Mouse (Mus musculus): ENCODE measurements around the gene Fundc1.
"Not testable (repeated sequence)": the region's sequence is repeated elsewhere in the genome, so short reads cannot be mapped to it uniquely, and the experiment has no call there.

The Fundc1 gene

DNA sequence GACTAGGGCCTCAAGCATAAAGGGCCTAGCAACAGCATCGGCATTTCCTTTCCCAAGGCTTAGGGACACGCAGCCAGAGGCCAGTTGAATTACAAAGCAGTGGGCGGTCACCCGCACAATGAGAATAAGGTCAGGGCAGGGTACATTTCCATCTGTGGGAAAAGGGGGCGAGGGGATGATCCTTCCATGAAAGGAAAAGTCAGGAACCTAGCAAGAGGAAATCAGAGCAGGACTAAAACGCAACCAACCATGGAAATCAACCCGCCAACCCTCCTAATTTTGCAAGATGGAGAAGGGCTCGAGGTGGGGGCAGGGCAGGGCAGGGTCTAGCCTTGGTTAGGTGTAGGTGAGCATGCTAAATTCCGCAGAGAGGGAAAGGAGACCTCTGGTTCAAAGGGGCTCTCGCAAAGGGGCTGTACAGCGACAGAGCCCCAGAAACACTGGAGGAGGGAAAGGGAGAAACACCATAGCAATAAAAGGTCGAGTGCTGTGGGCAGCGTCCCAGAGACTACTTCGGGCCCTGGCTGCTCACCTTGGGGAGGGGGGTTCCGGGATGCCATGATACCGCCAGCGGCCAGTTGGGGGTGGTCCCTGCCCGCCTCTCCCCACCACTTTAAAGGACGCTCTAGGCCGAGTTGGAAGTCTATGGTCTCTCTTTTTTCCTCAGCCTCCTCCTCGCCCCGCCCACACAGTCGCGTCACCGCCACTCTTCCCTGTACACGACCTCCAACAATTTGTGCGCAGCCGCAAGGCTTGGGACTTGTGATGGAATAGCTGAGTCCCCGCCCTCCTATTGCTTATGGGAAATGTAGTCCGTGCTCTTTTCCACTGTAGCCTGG, at the start of gene Fundc1:
Gene Fundc1 (minus strand): TSS at position 705 of the 839 bp plus-strand sequence.
- DNase-seq (ENCODE audit: low spot score): peak; percentile 93

- DNase-seq (ENCODE audit: low spot score): no peak
Observed at GRCm38 (mm10) chrX:17611253-17611652, 39.1 kb upstream of the Fundc1 start.

DNA sequence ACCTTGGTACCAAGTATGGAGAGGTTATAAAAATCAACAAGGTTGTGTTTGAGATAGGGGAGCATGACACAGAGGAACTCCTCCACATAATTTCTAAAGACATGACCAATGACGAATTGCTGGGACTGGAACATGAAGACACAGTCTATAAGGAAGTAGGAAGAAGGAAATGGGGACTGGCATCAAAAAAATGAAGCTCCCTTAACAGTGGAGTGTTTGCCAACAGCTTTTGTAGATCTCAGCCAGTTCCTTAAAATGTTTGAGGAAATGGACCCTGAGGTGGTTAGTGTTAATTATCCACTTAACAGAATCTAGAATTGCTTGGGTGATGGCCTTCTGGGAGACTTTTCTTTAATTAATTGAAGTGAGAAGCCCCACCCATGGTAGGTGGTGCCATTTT, 36.6 kb upstream of the Fundc1 start:
- DNase-seq (ENCODE audit: low spot score): no peak

GRCm38 (mm10) chrX:17607668-17608067, 35.5 kb upstream of the Fundc1 start:
- no peak for DNase-seq (ENCODE audit: low spot score)

DNA sequence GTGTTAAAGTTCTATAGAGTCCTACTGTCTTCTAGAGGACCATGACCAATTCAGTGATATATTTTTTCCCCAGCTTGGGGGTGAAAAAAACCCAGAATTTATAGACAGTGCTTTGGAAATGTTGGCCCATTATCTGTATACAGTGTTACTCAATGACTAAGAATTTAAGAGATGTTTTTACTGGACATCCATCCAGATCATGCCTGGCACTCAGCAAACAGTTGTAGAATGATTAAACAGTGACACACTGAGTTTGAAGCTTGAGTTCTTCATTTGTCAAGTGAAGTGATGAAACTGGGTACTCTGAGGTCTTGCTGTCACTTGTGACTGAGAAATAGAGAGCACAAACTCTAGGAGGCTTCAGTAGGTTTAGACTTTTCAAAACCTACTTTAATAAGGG, 21.2 kb upstream of the Fundc1 start:
- DNase-seq (ENCODE audit: low spot score): no peak

GRCm38 (mm10) chrX:17590745-17591144, 18.6 kb upstream of the Fundc1 start:
- DNase-seq (ENCODE audit: low spot score): peak; percentile 26

- no peak for DNase-seq (ENCODE audit: low spot score)
Observed at GRCm38 (mm10) chrX:17571271-17571620, 879 bp downstream of the Fundc1 start.

DNA sequence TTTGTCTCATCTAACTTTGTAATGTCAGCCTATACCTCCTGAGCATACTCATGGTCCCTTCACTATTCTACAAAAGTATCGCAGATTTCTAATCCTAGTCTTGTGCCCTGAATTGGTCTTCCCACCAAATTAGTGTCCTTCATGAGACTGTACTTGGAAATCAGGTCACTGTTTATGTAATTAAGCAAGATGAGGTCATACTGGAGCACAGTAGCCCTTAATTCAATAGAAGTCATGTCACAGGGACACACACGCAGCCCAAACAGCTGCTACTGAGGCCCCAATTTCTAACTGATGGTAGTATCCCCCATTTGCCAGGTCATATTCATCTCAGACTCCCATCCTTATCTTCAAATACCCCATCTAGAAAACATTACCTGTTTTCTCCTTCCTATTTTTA, 3.5 kb downstream of the Fundc1 start:
- no peak for DNase-seq (ENCODE audit: low spot score)

GRCm38 (mm10) chrX:17565743-17566142, 6.4 kb downstream of the Fundc1 start:
- DNase-seq (ENCODE audit: low spot score): no peak

- no peak for DNase-seq (ENCODE audit: low spot score)
Observed at GRCm38 (mm10) chrX:17564732-17565131, 7.4 kb downstream of the Fundc1 start.

GRCm38 (mm10) chrX:17558746-17559145, 13.4 kb downstream of the Fundc1 start:
- DNase-seq (ENCODE audit: low spot score): no peak

DNA sequence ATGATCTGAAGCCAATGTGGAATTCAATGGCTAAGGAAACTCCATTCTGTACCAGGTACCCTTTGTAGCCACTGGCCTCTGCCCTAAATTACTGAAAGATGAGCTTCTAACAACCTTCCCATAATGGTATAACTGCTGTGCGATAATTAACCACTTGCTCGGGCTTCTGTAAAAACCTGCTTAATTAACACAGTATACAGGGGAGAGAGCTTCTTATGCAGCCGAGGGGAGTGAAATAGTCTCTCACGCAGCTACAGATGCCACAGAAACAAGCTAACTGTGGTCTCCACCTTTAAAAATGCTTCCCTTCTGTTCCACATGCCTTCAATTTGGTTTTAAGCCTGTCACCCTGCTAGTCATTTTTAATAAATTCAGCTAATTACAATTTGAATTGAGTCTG, 17.6 kb downstream of the Fundc1 start:
- DNase-seq (ENCODE audit: low spot score): no peak

DNA sequence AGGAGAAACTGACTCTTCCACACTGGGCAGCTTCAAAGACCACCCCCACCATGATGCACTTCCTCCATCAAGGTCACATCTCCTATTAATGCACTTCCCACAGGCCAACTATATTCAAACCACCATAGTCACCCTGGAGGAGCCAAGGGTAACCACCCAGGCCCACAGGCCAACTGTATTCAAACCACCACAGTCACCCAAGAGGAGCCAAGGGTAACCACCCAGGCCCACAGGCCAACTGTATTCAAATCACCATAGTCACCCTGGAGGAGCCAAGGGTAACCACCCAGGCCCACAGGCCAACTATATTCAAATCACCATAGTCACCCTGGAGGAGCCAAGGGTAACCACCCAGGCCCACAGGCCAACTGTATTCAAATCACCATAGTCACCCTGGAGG, 20.5 kb downstream of the Fundc1 start:
- not testable (repeated sequence) for DNase-seq (ENCODE audit: low spot score)

DNA sequence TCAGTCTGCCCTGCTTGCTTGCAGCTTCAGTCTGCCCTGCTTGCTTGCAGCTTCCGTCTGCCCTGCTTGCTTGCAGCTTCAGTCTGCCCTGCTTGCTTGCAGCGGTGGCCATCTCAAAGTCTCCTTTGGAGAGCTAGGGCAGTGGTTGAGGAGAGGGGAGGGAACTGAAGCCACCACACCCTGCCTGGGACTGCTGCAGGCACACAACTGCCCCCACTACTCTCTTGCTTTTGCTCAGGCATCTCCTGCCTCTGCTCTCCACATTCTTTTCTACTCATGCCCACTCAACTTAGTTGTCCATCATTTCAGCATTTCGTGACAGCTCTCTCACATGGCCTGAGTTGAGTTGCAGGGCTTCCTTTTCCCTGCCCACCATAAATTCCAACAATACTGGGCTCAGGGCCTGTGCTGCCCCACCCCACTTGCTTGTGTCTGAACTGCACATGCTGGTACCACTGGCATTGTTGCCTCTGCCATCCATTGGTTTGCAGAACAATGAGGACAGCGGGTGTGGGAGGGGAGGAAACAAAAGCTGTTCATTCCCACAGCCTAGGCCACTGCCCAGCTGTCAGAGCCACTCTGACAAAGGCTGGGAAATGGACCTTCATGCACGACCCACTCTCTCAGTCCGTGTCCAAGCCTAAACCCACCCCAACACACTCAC, 24.9 kb downstream of the Fundc1 start:
- DNase-seq (ENCODE audit: low spot score): no peak

DNA sequence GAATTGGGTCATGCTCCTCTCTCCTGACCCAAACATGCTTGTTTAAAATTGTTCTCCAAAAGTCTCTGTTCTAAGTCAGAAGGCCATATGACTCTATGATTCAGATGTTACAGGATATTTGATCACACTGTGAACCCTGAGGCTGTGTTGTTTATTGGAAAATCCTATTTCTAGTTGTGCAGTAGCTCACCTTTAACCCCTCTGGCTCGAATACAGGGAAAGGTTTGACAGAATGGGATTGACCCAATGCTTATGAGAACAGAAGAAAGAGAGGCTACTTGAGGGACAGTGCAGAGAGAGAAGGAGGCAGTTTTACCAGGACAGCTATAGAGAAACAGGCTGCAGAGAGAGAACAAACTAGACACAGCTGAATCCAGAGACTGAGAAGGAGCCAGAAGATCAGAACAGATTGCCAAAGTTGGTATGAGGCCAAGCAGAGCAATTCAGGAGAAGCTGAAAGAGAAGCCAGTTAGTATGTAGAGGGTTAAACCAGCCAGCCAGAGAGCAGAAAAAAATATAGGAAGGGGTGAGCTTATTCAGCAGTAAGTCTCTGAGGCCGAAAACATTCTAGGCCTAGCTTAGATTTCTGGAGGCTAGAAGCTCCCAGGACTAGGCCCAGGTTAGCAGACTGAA, 27.1 kb downstream of the Fundc1 start:
- DNase-seq (ENCODE audit: low spot score): no peak

DNA sequence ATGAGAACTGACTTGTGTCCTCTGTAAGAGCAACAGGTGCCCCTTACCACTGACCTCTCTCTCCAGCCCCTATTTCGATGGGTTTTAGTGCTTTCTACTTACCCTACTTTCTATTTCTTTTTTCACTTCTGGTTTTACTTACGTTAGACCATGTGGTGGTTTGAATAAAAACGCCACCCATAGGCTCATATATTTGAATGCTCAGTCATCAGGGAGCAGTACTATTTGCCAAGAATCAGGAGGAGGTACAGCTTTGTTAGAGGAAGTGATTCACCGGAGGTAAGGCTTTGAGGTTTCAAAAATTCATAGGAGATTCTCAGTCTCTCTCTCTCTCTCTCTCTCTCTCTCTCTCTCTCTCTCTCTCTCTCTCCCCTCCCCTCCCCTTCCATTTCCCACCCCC, 34.4 kb downstream of the Fundc1 start:
- no peak for DNase-seq (ENCODE audit: low spot score)

DNA sequence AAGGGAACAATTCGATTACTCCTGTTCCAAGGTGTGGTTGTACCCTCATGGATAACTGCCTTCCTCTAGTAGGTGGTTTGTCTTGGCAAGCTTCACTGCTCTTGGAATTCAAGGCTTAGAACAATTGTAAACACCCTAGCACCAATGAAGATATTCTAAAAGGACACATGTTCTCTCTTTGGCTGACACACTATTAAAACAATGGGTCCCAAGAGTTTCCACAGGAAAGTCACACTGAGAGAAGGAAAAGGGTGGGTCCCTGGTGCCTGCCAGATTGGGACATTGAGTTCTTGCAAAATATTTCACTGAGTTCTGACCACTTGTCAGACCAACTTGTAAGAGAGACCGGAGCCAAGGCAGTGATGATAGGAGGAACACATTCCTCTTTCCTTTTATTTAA, 45.1 kb downstream of the Fundc1 start:
- DNase-seq (ENCODE audit: low spot score): no peak

DNA sequence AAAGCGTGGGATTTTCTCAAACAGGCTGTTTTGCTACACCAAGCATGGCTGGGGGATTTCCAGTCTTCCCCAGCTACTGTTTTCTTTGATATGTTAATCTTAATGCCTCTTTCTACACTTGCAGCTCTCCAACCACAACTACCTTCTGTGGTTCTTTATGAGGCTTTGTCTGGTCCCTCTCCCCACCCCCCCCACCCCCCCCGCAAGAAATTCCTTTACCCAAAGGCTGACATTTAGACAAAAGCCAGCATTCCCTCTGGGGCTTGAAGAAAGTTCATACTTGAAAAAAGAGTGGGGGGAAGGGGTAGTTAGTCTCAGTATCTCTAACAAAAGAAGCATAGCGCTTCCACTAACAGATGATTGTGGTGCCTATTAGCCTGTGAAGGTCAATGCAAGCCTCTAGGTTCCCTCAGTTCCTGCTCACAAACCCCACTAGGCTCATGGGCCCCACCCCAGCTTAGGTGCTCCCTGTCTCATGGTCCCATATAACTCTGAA, 50.9 kb downstream of the Fundc1 start:
- DNase-seq (ENCODE audit: low spot score): no peak

GRCm38 (mm10) chrX:17520086-17520485, 52.0 kb downstream of the Fundc1 start:
- DNase-seq (ENCODE audit: low spot score): no peak

DNA sequence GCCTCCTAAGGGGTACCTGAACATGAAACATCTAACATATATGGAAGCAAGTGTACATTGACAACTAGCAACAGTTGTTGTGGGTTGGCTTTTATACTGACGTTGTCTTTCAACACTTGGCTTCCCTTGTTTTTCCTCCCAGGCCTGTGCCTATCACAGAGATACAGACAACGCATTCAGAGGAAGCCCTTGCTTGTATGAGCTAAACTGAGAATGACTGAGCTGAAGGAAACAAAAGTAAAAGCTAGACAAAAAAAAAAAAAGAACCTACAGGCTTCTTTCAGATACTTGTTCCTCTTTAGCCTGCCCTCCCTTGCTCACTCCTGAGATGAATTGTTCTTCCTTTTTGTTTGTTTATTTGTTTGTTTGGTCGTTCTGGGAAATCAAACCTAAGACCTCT, 58.1 kb downstream of the Fundc1 start:
- DNase-seq (ENCODE audit: low spot score): no peak

DNA sequence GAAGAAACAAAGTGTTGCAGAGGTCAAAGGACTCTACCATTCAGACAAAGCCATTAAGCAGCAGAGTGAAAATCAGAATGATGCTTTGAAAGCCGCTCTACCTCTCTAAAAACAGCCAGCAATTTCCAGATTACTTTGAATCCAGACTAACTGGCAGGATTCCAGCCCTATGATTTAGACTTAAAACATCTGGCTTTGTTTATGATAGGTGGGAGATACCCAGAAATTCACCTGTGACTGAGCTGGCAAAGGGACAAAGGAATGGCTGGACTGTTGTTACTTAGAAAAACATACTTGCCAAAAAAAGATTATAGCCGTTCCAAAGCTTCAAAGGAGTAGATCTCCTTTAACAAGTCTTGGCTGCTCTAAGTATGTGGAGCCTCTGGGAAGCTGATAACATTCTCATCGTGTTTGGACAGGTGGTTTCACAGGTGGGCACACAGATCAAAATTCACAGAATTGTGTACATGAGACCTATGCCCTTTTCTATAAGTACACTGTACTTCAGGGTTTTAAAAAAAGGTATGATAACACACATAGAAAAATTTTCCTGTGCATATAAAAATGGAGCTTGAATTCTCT, 60.0 kb downstream of the Fundc1 start:
- DNase-seq (ENCODE audit: low spot score): no peak

Measured in left cerebral cortex, adult 11 months (tissue).